Mouse (Mus musculus) A20 (cell line): Measurements from ENCODE around the gene Tuba1c.
"Not testable (repeated sequence)": the region's sequence is repeated elsewhere in the genome, so short reads cannot be mapped to it uniquely, and the experiment has no call there.

Experiments
- DNase-seq: peaks from one replicate; pipeline ENCODE4 v3.0.0-alpha.2; 2011; ENCODE audit warnings: low read depth, low spot score

The Tuba1c gene

DNA sequence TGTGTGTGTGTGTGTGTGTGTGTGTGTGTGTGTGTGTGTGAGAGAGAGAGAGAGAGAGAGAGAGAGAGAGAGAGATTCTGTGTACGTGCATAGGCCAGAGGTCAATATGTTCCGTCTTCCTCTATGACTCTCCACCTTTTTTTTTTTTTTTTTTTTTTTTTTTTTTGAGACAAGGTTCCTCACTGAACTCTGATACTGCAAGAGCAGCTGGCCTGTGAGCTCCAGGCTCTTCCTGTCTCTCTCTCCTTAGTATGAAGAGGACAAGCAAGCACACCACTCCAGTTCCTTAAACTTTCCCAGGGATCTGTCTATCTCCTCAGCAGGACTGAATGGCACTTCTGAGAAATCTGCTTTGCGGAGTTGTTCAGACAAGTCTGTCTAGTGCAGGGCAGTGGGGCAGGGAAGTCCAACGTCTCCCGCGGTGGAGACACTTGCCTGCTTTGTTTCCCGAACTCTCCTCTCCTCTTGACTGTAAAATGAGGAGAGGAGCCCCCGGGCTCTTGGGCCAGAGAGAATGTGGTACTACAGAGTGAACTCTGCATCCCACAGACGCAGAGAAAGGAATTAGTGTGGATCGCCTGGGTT is 725 bp upstream of the Tuba1c start:
- DNase-seq, result peak; percentile 81

DNA sequence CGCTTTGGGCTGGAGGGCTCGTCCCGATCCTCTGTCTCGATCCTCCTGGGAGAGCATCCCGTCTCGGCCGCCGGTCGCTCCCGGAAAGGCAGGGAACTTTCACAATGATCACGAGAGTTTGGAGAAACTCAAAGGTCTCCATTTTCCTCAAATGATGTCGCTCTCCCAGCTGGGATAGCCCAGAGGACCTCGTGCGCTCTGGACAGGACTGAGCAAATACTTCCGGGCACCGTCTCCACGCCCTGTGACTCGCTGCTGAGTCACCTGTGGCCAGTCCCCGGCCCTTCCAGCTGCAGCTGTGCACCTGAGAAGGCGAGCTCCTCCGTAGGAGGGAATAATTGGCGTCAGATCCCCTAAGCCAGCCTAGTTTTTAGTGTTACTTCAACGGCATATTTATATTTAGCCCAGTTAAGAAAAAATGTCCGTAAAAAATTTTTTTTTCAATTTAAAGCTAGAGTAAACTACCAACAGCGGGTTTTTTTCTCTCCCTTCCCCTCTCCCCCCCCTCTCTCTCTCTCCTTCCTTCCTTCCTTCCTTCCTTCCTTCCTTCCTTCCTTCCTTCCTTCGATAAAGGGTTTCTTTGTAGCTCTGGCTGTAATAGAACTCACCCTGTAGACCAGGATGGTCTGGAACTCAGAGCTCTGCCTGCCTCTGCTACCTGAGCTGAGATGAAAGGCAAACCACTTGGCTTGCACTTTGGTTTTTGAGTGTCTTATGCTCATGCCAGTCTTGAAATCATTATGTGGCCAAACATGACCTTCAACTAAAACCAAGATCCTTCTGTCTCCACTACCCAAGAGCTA is 1.1 kb downstream of the Tuba1c start:
- DNase-seq, result peak; percentile 82

DNA sequence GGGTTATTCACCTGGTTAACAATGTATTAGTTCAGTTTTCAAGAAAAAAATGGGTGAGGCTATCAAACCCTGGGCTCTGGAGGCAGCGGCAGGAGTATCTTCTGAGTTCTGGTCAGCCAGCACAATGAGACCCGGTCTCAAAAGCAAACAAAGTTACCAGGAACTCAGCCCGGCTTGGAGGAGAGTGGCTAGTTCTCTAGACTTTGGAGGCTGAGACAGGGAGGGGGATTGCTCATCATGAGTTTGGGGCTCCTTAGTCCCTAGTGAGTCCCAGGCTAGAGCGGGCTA is 1.6 kb downstream of the Tuba1c start:
- DNase-seq, result peak; percentile 42

DNA sequence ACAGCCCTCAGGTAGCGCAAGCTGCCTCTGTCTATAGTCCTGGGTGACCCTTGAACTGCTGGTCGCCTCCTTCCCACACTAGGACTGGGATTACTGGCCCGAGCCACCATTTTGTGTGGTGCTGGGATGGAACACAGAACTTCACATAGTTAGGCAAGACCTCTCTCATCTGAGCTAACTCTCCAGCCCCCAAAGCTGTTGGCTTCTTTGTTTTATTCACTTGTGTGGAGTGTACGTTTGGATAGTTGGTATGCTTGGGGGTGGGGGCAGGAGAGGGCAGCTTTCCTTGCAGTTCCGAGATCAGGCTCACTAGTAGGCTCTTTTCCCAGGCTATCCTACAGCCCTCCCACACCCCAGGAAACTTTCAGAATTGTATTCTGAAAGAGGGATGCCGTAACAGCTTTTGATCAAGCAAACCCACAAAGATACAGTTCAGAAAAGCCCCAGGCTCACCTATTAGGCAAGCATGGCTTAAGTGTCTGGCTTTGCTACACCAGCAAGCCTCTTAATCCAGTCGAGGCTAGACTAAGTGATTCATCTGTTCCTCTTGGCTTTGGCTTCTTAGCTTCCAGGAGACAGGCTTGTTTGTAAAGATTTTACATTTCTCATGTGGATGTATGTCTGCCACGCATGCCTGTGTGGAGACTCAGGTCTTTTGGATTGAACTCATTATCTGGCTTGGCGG is 2.5 kb downstream of the Tuba1c start:
- DNase-seq, result no peak

DNA sequence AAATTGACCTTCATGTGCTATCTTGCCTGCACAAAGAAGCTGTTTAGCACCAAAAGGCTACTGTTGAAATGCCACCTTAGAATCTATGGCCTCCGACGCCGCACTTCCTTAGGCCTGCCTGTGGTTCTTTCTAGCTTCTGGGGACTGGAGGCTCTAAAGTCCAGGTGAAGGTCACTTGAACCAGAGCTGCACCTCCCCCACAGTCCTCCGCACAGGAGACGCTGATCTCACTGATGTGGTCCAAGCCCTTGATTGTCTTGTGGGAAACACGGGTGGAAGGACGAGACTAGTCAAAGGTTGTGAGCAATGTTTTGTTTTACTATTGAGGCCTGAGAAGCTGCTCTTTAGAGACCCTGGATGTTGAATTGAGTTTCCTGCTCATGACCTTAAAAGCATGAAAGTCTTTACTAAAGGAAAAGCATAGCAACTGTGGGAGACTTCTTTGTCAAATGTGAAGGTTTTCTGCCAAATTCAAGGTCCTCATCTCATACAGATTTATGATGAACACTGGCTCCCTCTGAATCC is 3.1 kb downstream of the Tuba1c start:
- DNase-seq, result no peak

DNA sequence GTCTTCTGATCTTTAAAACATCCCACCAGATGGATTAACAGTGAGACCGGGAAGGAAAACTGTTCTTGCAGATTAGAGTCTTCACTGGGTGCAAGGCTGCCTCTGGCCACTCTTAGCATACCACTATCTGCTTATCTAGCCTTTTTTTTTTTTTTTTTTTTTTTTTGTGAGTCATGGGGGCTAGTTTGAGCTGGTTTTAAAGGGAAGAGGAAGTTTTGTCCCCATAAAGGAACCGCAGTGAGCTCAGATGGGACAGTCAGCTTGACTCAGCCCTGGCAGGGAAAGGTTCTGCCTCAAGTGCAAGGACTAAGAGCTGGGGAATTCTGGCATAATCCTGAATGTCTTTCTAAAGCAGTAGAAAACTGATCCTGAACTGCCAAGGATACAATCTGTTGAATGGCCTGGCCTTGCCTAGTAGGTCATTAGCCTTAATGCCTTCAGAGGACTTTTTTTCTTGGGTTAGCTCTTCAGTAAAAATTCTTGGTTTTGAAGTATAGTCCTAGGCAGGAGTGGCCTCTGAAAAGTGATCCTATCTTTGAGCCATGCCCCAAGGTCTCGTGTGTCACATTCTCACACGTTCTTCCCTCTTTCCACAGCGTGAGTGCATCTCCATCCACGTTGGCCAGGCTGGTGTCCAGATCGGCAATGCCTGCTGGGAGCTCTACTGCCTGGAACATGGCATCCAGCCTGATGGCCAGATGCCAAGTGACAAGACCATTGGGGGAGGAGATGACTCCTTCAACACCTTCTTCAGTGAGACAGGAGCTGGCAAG is 4.0 kb downstream of the Tuba1c start:
- no peak for DNase-seq

DNA sequence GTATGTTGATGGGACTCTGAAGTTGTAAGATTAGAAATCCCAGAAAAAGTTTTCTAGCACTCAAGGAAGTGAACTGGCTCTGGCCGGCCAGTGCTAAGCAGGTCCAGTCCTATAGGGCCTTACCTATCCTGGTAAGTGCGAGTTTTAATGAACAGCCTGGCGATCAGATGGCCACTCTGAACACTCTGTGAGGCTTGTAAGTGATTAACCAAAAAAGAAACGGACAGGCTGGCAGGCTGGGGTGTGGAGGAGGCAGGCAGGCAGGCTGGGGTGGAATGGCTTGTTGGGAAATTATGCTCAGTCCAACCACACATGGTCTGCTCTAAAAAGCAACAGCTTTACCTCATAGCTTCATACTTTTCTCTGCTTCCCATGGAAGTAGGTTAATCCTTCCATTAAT is 5.7 kb downstream of the Tuba1c start:
- no peak for DNase-seq

DNA sequence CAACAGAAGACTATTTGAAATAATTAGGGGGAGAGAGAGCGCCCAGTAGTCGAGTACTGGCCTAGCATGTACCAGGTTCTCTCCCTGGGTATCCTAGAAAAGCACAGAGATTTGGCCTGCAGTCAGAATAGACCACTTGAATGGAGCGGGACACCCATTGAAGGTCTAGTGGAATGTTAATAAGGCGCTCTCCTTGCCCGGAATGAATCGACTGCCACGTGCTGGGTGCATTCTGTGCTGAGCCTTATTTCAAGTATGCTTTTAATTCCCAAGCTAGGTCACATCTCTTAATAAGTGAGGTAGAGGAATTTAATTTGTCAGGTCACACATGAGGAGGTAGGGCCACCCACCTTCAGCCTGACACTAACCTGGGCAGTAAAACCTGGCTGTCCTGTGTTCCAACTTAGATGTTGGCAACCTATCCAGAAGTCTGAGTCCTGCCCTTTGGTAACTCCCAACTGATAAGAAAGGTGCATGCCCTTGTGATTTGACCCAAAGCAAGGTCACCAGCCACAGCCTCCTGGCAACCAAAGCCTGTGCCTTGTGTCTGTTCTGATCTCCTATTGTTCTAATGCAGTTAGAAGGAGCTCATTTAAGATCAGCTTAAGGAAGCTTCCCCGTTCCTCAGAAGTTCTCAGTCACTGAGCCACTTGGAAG is 6.7 kb downstream of the Tuba1c start:
- DNase-seq, result no peak

DNA sequence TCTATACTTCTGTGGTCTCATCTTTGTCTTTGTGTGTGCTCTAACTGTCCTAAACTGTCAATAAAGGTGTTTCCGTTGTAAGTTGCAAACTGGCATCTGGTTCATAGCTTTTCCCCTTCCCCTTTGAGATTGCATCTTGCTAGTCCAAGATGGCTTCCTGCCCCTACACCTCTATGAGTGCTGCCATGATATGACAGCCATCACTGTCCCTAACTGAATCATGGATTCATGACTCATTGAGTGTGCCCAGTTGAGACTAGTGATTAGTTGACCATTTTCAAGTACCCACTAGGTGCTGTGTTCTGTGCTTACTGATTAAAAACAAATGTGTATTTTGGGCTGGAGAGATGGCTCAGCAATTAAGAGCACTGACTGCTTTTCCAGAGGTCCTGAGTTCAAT is 8.3 kb downstream of the Tuba1c start:
- DNase-seq, result no peak

DNA sequence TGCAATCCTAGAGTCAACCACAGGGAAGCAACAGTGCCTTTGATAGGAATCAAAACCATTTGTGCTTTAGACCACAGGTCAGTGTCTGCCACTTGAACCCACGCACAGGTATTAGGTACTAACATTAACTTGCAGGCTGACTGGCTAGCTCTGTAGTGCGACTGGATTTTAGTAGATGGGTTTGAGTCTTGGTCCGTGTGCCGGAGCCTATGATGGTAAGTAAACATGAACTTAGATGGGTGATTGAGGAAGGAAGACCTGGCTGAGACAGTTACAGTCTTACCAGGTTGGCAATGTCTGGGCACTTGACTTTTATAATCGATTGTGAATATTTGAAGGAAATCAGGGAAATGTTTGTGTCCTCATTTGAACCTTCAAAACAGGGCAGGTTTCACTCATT is 9.1 kb downstream of the Tuba1c start:
- DNase-seq, result no peak

DNA sequence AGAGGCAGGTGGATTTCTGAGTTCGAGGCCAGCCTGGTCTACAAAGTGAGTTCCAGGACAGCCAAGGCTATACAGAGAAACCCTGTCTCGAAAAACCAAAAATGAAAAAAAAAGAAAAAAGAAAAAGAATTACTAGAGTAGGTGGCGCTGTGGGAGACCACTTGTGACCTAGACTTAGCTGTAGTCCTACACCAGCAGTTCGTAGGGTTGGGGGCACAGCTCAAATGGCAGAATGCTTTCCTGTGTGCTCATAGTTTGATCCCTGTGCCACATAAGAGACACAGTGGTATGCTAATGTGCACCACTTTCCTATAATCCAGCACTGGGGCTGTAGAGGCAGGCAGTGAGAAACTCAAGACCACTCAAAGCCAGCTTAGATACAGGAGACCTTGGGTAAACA is 9.6 kb downstream of the Tuba1c start:
- peak; percentile 26 for DNase-seq

DNA sequence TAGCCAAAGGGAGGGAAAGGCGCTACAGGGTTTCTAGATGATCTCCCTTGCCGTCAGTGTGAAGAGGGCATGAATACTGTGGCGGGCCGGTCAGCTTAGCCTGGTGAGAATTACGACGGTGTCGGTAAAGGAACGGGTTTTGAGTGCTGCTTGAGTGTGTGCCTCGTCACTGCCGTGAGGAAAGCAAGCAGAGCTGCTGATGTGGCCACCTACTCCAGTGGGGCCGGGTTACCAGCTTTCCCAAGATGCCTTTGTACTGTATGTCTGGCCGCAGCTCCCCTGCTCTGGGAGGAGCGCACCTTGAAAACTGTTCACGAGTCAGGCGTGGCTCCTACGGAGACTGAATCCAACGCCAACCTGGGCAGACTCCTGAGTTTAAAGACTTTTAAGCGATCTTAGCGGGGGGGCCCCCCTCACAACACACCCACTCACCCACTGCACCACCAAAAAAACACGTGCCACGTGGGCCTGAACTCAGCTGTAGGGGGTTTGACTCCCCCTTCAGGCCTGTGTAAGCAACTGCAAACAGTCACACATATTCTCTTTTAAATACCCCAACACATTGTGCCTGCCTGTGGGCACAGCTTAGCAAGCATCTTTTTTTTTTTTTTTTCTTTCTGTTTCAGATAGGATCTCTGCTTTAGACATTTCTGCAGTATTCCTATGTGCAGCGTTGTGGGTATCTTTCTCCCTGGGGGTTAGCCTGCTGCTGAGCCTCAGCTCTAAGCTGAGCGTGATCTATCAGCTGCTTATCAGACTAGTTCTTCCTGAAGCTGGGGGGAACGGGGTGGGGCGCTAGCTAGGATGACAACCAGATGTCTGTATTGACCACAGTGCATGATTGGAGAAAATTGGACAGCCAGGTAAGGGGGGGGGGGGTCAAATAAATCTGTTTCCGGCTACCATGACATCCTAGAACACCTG is 10.6 kb downstream of the Tuba1c start:
- peak; percentile 41 for DNase-seq

DNA sequence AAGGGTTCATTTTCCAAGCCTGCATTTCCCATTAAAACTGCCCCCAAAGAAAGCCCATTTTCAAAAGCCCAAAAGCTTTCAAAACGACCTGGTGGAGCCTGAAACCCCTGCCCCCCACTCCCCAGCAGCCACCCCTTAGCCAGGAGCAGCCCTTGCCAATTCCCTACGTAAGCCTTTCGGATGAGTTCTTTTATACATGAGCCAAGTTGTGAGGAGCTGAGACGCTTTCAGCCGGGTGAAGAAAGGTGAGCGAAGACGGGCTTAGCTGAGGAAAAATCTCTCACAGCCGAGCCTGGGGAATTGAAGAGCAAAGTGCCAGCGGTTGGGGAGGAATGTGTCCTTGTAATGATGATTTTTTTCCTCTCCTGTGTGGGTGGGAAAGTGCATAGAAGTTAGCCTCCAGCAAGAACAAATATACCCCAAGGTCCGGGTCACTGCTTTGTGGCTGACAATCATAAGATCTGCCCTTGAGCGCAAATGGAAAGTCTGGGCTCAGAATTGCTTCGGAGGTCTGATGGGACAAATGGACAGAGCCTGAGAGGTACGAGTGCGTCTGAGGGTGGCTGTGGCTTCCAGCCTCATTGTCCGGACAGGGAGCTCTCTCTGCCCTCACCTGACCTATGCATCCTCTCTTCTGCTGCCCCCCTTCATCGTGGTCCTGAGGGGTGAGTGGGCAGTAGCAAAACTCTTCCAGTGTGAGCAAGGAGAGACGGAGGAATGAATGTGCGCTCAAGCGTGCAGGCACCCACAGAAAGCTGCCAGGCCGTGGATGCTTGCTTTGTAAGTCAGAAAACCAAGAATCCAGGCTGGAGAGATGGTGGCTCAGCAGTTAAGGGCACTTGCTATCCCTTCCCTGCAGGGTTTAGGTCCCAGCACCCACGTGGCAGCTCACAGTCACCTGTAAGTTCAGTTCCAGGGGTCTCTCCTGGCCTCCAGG is 11.5 kb downstream of the Tuba1c start:
- DNase-seq, result no peak

DNA sequence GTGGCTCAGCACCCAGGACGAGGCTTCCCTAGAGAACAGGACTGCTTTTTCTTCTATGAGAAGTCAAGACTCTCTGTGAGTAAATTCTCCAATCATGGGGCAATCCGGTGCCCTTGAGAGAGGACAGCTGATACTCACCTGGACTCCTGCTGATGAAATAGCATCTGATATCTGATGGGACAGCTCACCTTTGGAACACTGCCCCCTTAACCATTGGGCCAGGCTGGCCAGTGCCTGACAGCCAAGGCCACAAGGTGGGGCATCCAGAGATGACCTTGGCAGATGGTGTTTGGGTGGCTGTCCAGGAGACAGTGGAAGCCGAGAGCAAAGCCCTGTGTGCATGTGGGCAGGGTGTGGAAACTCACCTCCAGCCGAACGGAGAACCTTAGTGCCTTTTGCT is 12.6 kb downstream of the Tuba1c start:
- DNase-seq, result no peak

DNA sequence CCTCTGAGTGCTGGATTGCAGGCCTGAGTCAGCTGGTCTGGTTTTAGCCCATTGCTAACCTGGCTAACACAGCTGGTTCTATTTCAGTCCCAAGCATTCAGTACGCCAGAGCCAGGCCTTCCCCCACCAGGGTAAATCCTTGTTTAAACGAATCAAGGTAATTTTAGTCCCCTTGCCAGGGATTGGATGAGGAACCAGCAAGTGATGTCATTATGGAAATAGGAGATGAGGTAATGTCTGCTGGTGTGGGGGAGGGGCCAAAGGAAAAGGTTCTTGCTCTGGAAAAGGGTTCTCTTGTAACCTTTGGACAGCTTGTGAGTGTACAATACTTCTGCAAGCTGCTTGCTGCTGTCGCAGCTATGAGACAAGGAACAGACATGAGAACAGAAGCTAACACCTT is 15.2 kb downstream of the Tuba1c start:
- DNase-seq, result no peak

DNA sequence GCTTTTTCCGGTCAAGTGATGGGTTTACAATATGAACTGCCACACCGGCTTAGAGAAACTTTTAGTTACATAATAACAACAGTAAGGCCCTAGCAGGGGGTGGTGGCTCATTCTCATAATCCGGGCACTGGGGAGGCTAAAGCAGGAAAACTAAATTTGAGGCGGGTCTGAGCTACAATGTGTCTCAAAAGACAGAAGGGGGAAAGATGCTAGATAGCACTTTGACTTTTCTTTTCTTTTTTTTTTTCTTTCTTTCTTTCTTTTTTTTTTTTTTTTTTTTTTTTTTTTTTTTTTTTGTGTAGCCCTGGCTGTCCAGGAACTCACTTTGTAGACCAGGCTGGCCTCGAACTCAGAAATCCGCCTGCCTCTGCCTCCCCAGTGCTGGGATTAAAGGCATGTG is 16.0 kb downstream of the Tuba1c start:
- not testable (repeated sequence) for DNase-seq

DNA sequence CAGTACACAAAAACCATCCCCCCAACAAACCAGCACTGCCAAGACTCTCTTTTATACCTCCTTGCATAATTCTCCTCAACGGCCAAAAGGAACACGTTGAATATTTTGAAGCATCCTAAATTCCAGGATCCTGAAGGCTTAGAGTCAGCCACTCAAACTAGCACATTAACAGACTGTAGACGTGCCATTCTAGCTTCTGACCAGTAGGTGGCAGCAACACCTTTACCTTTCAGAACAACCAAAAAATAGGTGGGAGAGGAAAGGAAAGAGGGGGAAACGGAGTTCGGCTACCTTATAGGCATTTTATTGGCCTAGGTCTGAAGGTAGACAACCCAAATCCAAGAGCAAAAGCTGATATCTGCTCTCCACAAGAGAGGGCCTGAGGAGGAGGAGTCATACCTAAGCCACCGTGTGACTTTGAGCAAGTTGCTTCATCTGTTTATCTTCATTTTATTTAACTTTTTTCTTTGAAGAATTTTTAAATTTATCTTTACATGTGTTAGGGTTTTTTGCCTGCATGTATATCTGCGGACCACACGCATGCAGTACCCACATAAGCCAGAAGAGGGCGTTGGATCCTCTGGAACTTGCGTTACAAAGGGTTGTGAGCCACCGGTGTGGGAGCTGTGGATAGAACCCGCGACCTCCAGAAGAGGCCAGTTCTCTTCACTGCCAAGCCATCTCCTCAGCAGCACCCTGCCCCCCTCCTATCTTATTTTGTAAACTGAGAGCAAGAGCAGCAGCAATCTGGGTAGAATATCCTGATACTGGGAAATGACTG is 20.0 kb downstream of the Tuba1c start:
- peak; percentile 68 for DNase-seq

DNA sequence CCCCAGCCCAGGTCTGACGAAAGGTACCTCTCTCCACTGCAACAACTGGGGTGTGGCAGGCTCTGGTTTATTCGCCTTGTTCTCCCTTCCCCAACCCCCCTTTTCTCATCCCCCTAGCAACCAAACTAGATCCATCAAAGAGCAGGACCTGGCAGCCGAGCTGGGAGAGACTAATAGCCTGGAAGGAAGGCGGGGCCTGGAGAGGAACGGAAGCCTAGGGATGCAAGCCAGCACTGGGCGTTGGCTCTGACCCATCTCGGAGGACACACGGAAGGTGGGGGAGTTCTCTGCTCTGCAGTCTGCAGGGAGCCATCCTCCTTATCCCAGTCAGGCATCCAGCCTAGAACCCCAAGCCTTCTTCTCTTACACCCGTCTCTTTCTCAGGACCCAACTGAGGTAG is 23.7 kb downstream of the Tuba1c start:
- DNase-seq, result no peak

DNA sequence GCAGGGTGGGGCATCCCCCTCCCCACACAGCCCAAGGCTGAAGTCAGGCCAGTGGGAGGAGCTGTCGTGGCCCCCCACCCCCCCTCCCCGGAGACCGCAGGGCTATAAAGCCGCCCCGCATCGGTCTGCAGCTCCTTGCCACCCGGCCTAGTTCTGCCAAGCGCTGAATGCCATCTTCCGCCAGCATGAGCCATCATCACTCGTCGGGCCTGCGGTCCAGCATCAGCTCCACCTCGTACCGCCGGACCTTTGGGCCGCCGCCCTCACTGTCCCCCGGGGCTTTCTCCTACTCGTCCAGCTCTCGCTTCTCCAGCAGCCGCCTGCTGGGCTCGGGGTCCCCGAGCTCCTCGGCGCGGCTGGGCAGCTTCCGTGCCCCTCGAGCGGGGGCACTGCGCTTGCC is 25.3 kb downstream of the Tuba1c start, which contains the start of gene Prph:
Gene Prph, plus strand, starts transcription at position 135 of the 400 bp plus-strand sequence.
- no peak for DNase-seq
